Mouse (Mus musculus) subcutaneous adipose tissue, adult 2 months (tissue): ENCODE data around the gene Slc39a10. TPM values are rescaled to one million over a fixed set of nuclear protein-coding genes. Genes with fewer than 3 reads are reported as not detected.

Experiments
- polyA plus RNA-seq: library from polyadenylated mRNA; depleted of rRNA; stranded (reverse); fragments of >200 nt; gene quantifications from 2 replicates; pipeline ENCODE4 v1.2.3, GENCODE M21; 2012; ENCODE audit warnings: low replicate concordance; rRNA removed

Slc39a10 gene
- 11.2 and 18.8 TPM in 2 replicates for polyA plus RNA-seq

GRCm38 (mm10) chr1:46892752-46893151 lies at the start of gene Slc39a10:
Gene Slc39a10 (minus strand): TSS chr1:46892852.

